Mouse (Mus musculus): ENCODE data around the gene Morn1.

The Morn1 gene

GRCm38 (mm10) chr4:155120583-155120982 lies 34.2 kb downstream of the Morn1 start:
- DNase-seq, result no peak

- no peak for DNase-seq
Observed at GRCm38 (mm10) chr4:155121222-155121621, 34.8 kb downstream of the Morn1 start.

GRCm38 (mm10) chr4:155121915-155122443 lies 35.6 kb downstream of the Morn1 start:
- DNase-seq, result no peak

GRCm38 (mm10) chr4:155122444-155123040 lies 36.2 kb downstream of the Morn1 start:
- DNase-seq, result no peak

GRCm38 (mm10) chr4:155123868-155124534 lies 37.6 kb downstream of the Morn1 start:
- no peak for DNase-seq

- no peak for DNase-seq
Observed at GRCm38 (mm10) chr4:155125310-155125709, 38.9 kb downstream of the Morn1 start.

- no peak for DNase-seq
Observed at GRCm38 (mm10) chr4:155126194-155126593, 39.8 kb downstream of the Morn1 start.

- peak; percentile 60 for DNase-seq
Observed at GRCm38 (mm10) chr4:155126602-155127372, 40.4 kb downstream of the Morn1 start.

GRCm38 (mm10) chr4:155128411-155128810 lies 42.0 kb downstream of the Morn1 start:
- no peak for DNase-seq

- DNase-seq, result peak; percentile 72
Observed at GRCm38 (mm10) chr4:155129132-155129917, 42.9 kb downstream of the Morn1 start.

GRCm38 (mm10) chr4:155129996-155130395 lies 43.6 kb downstream of the Morn1 start:
- DNase-seq, result no peak

GRCm38 (mm10) chr4:155130616-155131015 lies 44.2 kb downstream of the Morn1 start:
- no peak for DNase-seq

- no peak for DNase-seq
Observed at GRCm38 (mm10) chr4:155133188-155133587, 46.8 kb downstream of the Morn1 start.

GRCm38 (mm10) chr4:155133658-155134417 lies 47.5 kb downstream of the Morn1 start:
- DNase-seq, result no peak

- no peak for DNase-seq
Observed at GRCm38 (mm10) chr4:155134686-155135172, 48.4 kb downstream of the Morn1 start.

- DNase-seq, result no peak
Observed at GRCm38 (mm10) chr4:155135909-155136585, 49.7 kb downstream of the Morn1 start.

GRCm38 (mm10) chr4:155137891-155138290 lies 51.5 kb downstream of the Morn1 start:
- no peak for DNase-seq

GRCm38 (mm10) chr4:155138451-155138850 lies 52.1 kb downstream of the Morn1 start:
- DNase-seq, result no peak

GRCm38 (mm10) chr4:155139281-155140045 lies 53.1 kb downstream of the Morn1 start:
- DNase-seq, result no peak

GRCm38 (mm10) chr4:155140150-155140549 lies 53.8 kb downstream of the Morn1 start:
- no peak for DNase-seq
